In the genomic region with DNA sequence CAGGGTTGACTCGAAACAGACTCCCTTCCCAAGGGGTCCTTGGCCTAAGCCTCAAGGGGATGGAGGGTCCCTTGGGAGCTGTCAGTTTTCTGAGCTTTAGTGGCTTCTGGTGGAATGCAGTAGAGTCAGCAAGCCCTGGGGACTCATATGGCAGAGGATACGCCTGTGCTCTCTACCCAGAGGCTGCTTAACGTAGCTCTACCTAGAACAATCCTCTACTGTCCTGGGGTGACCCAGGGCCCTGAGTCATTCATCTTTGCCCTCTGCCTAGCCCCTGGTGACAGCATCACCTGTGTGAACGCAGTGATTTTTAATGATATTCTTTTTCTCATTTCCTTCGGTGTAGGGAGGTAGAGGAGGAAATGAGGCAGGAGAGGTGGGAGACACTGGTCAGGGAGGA, we compare ENCODE assay signal across 10 mouse cellular contexts. TPM values are rescaled to one million over a fixed set of nuclear protein-coding genes. Genes with fewer than 3 reads are reported as not detected.
DNase-seq lines count a peak whose midpoint lies in the region; ATAC-seq and TF ChIP-seq lines count a peak whose summit lies in the region.
"Had no signal": no experiment of that assay in that cellular context is flagged by ENCODE, and none has a peak within 500 bp of the region (broad histone marks: within the 10 kb centered on the region; RNA-seq: fewer than 3 reads in every experiment).

No protein-coding gene starts in this region.

- H3K4me1 ChIP-seq in kidney, embryonic 16.5 days (ENCODE audit: insufficient read depth, low read length) = peaks cover 48% of the 10 kb centered on the region
- H3K4me1 ChIP-seq in forebrain, embryonic 10.5 days = peaks cover 51% of the 10 kb centered on the region
- peaks cover 14% of the 10 kb centered on the region for H3K4me1 ChIP-seq in intestine, postnatal 0 days (replicated peaks; ENCODE audit: control insufficient read depth, insufficient read depth, low read length)
- H3K4me1 ChIP-seq in neural tube, embryonic 13.5 days (replicated peaks) = peaks cover 36% of the 10 kb centered on the region

- peak overlapping the region; percentile 89 for H3K9ac ChIP-seq in kidney, embryonic 16.5 days (replicated peaks; ENCODE audit: low read length)
- H3K9ac ChIP-seq in intestine, postnatal 0 days (ENCODE audit: low read depth, low read length) = 0 out of 2 replicates have a peak overlapping the region, but pooled peaks have one; percentile 26
- peak overlapping the region; percentile 83 for H3K9ac ChIP-seq in neural tube, embryonic 13.5 days

- H3K27me3 ChIP-seq in kidney, embryonic 16.5 days (ENCODE audit: insufficient read depth, low read length) = no peaks in the 10 kb centered on the region
- H3K27me3 ChIP-seq in forebrain, embryonic 10.5 days (ENCODE audit: poor library complexity, severe bottlenecking) = 0 out of 2 replicates have a peak, but pooled peaks cover 8% of the 10 kb centered on the region
- H3K27me3 ChIP-seq in intestine, postnatal 0 days (replicated peaks; ENCODE audit: control insufficient read depth, insufficient read depth, low read length) = no peaks in the 10 kb centered on the region
- no peaks in the 10 kb centered on the region for H3K27me3 ChIP-seq in neural tube, embryonic 13.5 days

- peak overlapping the region; percentile 63 for H3K4me3 ChIP-seq in kidney, embryonic 16.5 days (ENCODE audit: low read length)
- H3K4me3 ChIP-seq in forebrain, embryonic 10.5 days = peak overlapping the region; percentile 69
- H3K4me3 ChIP-seq in intestine, postnatal 0 days (ENCODE audit: low read depth, low read length) = no peak overlapping the region
- peak overlapping the region; percentile 58 for H3K4me3 ChIP-seq in neural tube, embryonic 13.5 days

- no peak for ATAC-seq in kidney, embryonic 16.5 days (ENCODE audit: low FRiP score, low TSS enrichment)
- ATAC-seq in intestine, postnatal 0 days = no peak
- ATAC-seq in neural tube, embryonic 13.5 days (ENCODE audit: low read depth) = peak; percentile 14; the same call in 1 of the 2 replicates
- no peak for ATAC-seq in megakaryocyte-erythroid progenitor cell, adult 5-6 weeks (replicated peaks; ENCODE audit: low FRiP score, low TSS enrichment, poor library complexity, severe bottlenecking)

- H3K9me3 ChIP-seq in kidney, embryonic 16.5 days (ENCODE audit: low read length) = no peaks in the 10 kb centered on the region
- no peaks in the 10 kb centered on the region for H3K9me3 ChIP-seq in forebrain, embryonic 10.5 days
- H3K9me3 ChIP-seq in intestine, postnatal 0 days (ENCODE audit: control insufficient read depth) = no peaks in the 10 kb centered on the region
- H3K9me3 ChIP-seq in neural tube, embryonic 13.5 days = no peaks in the 10 kb centered on the region

- peak overlapping the region; percentile 67 for H3K4me2 ChIP-seq in kidney, embryonic 16.5 days (replicated peaks; ENCODE audit: low read depth, low read length)
- H3K4me2 ChIP-seq in intestine, postnatal 0 days (replicated peaks; ENCODE audit: low read depth) = peak overlapping the region; percentile 91
- H3K4me2 ChIP-seq in neural tube, embryonic 13.5 days = peak overlapping the region; percentile 87

- TF ChIP-seq CTCF in intestine, postnatal 0 days (IDR thresholded peaks at IDR 0.05; ENCODE audit: low read depth) = no peak

- DNase-seq in kidney, postnatal 14 days = no peak
- no peak for DNase-seq in forebrain, embryonic 10.5 days (ENCODE audit: extremely low spot score, low spot score)
- DNase-seq in thymus, postnatal 36 days = no peak
- no peak for DNase-seq in kidney, adult 8-10 months
- DNase-seq: embryo, embryonic 11 days; left cerebral cortex, postnatal 4 days had no signal

- no peaks in the 10 kb centered on the region for H3K36me3 ChIP-seq in kidney, embryonic 16.5 days (ENCODE audit: insufficient read depth, low read length)
- no peaks in the 10 kb centered on the region for H3K36me3 ChIP-seq in forebrain, embryonic 10.5 days (replicated peaks)
- H3K36me3 ChIP-seq in intestine, postnatal 0 days (ENCODE audit: control insufficient read depth, insufficient read depth) = no peaks in the 10 kb centered on the region
- H3K36me3 ChIP-seq in neural tube, embryonic 13.5 days = no peaks in the 10 kb centered on the region

- WGBS in kidney, embryonic 16.5 days = 66% methylated on average over 5 of the region's 5 CpGs
- 67% methylated on average over 5 of the region's 5 CpGs for WGBS in forebrain, embryonic 10.5 days
- 54% methylated on average over 5 of the region's 5 CpGs for WGBS in intestine, postnatal 0 days
- WGBS in neural tube, embryonic 13.5 days = 43% methylated on average over 5 of the region's 5 CpGs

- H3K27ac ChIP-seq in kidney, embryonic 16.5 days (ENCODE audit: low read length) = peak overlapping the region; percentile 84
- H3K27ac ChIP-seq in forebrain, embryonic 10.5 days = peak overlapping the region; percentile 93
- H3K27ac ChIP-seq in intestine, postnatal 0 days (ENCODE audit: low read depth, low read length) = peak overlapping the region; percentile 35; the same call in 1 of the 2 replicates
- H3K27ac ChIP-seq in neural tube, embryonic 13.5 days (replicated peaks) = peak overlapping the region; percentile 85

RNA-seq across cellular contexts. Expression of gene Crygn, which starts 8.1 kb away (rescaled TPM):
- polyA plus RNA-seq in kidney, embryonic 16.5 days (2015; fragmentation: Nextera tagmentation; extraction: Ambion mirVana) = 1.5 and 3.9 TPM in 2 replicates
- polyA plus RNA-seq in forebrain, embryonic 10.5 days (2016; fragmentation: Nextera tagmentation; extraction: Ambion mirVana) = 0.72 and 0.81 TPM in 2 replicates
- polyA plus RNA-seq in intestine, postnatal 0 days (2015; fragmentation: Nextera tagmentation; extraction: Ambion mirVana) = 7.3 and 8.1 TPM in 2 replicates
- polyA plus RNA-seq in neural tube, embryonic 13.5 days (2015; fragmentation: Nextera tagmentation; extraction: Ambion mirVana) = 1.5 TPM in 1 of 2 replicates, not detected in the other
- total RNA-seq in megakaryocyte-erythroid progenitor cell, adult 5-6 weeks (2014; fragmentation: Nextera tagmentation) = not detected in 2 replicates
- not detected in 2 replicates for total RNA-seq in megakaryocyte-erythroid progenitor cell, adult 5-6 weeks (2017)

RNA-seq across cellular contexts. Expression of gene Wdr86, which starts 19.2 kb away (rescaled TPM):
- polyA plus RNA-seq in kidney, embryonic 16.5 days (2015; fragmentation: Nextera tagmentation; extraction: Ambion mirVana) = 35.4 and 35.9 TPM in 2 replicates
- polyA plus RNA-seq in forebrain, embryonic 10.5 days (2016; fragmentation: Nextera tagmentation; extraction: Ambion mirVana) = 22.5 and 24.5 TPM in 2 replicates
- 2.7 and 2.9 TPM in 2 replicates for polyA plus RNA-seq in intestine, postnatal 0 days (2015; fragmentation: Nextera tagmentation; extraction: Ambion mirVana)
- 5.8 and 7.6 TPM in 2 replicates for polyA plus RNA-seq in neural tube, embryonic 13.5 days (2015; fragmentation: Nextera tagmentation; extraction: Ambion mirVana)
- total RNA-seq in megakaryocyte-erythroid progenitor cell, adult 5-6 weeks (2014; fragmentation: Nextera tagmentation) = 0.32 TPM in 1 of 2 replicates, not detected in the other
- total RNA-seq in megakaryocyte-erythroid progenitor cell, adult 5-6 weeks (2017) = 0.42 TPM in 1 of 2 replicates, not detected in the other

Comparison
In these comparisons a context has a peak if more than half of its experiments do, and no peak if none do; other contexts are left out.
1. H3K27ac ChIP-seq: peak in every context shown above with its lines; median percentile 93 in forebrain, embryonic 10.5 days; 85 in neural tube, embryonic 13.5 days; 84 in kidney, embryonic 16.5 days; 35 in intestine, postnatal 0 days.
2. H3K9ac ChIP-seq: peak in every context shown above with its lines; median percentile 89 in kidney, embryonic 16.5 days; 83 in neural tube, embryonic 13.5 days; 26 in intestine, postnatal 0 days.